8 mouse cellular contexts compared by ENCODE assay signal in genomic region chr11:74898517-74898827, GRCm38 (mm10). TPM values are rescaled to one million over a fixed set of nuclear protein-coding genes. Genes with fewer than 3 reads are reported as not detected.
DNase-seq lines count a peak whose midpoint lies in the region; ATAC-seq and TF ChIP-seq lines count a peak whose summit lies in the region.

No protein-coding gene starts in this region.

- no peaks in the 10 kb centered on the region for H3K9me3 ChIP-seq in heart, embryonic 16.5 days (replicated peaks; ENCODE audit: control insufficient read depth, low read length)
- no peaks in the 10 kb centered on the region for H3K9me3 ChIP-seq in G1E (replicated peaks)
- no peaks in the 10 kb centered on the region for H3K9me3 ChIP-seq in forebrain, postnatal 0 days (ENCODE audit: low read length)

- H3K79me2 ChIP-seq in macrophage (ENCODE audit: inconsistent target) = peaks cover 28% of the 10 kb centered on the region

- H3K4me1 ChIP-seq in heart, embryonic 16.5 days (ENCODE audit: control insufficient read depth, insufficient read depth, low read length) = peaks cover 8% of the 10 kb centered on the region
- peaks cover 58% of the 10 kb centered on the region for H3K4me1 ChIP-seq in G1E (ENCODE audit: insufficient read depth, low read depth, low read length)
- 0 out of 2 replicates have a peak, but pooled peaks cover 13% of the 10 kb centered on the region for H3K4me1 ChIP-seq in forebrain, postnatal 0 days (ENCODE audit: insufficient read depth)

- no peak for TF ChIP-seq CTCF in G1E (IDR thresholded peaks at IDR 0.05; ENCODE audit: low read depth, low read length)
- no peak for TF ChIP-seq CTCF in forebrain, postnatal 0 days (IDR thresholded peaks at IDR 0.05; ENCODE audit: low read depth)

- peaks cover 34% of the 10 kb centered on the region for H3K36me3 ChIP-seq in heart, embryonic 16.5 days (ENCODE audit: control insufficient read depth, insufficient read depth)
- H3K36me3 ChIP-seq in G1E (replicated peaks) = peaks cover 49% of the 10 kb centered on the region
- H3K36me3 ChIP-seq in forebrain, postnatal 0 days (ENCODE audit: insufficient read depth) = peaks cover 39% of the 10 kb centered on the region
- H3K36me3 ChIP-seq in macrophage (ENCODE audit: inconsistent target) = peaks cover 38% of the 10 kb centered on the region

- DNase-seq in heart, postnatal 4 days = no peak
- DNase-seq in G1E (ENCODE audit: low spot score) = no peak
- DNase-seq in forebrain, postnatal 0 days = no peak
- no peak for DNase-seq in right cerebral cortex, postnatal 4 days
- DNase-seq in embryo, embryonic 10.5 days (ENCODE audit: low spot score) = no peak
- no peak for DNase-seq in gastrocnemius, postnatal 36 days

- no peaks in the 10 kb centered on the region for H3K27me3 ChIP-seq in heart, embryonic 16.5 days (ENCODE audit: control insufficient read depth, insufficient read depth, low read length)
- H3K27me3 ChIP-seq in G1E (ENCODE audit: insufficient read depth, low read length) = no peaks in the 10 kb centered on the region
- H3K27me3 ChIP-seq in forebrain, postnatal 0 days (ENCODE audit: insufficient read depth, low read length) = no peaks in the 10 kb centered on the region

- H3K4me3 ChIP-seq in heart, embryonic 16.5 days (ENCODE audit: low read length) = peak overlapping the region; percentile 93
- H3K4me3 ChIP-seq in G1E (ENCODE audit: low read depth, low read length) = peak overlapping the region; percentile 88
- peak overlapping the region; percentile 78 for H3K4me3 ChIP-seq in forebrain, postnatal 0 days (ENCODE audit: low read depth, low read length)
- H3K4me3 ChIP-seq in macrophage (ENCODE audit: inconsistent target) = peak overlapping the region; percentile 99

- WGBS in heart, embryonic 16.5 days = 1% methylated on average over 7 of the region's 7 CpGs
- under 1% methylated on average over 7 of the region's 7 CpGs for WGBS in forebrain, postnatal 0 days
- WGBS in macrophage (ENCODE audit: missing documents) = 0% methylated on average over 7 of the region's 7 CpGs

- H3K27ac ChIP-seq in heart, embryonic 16.5 days (ENCODE audit: low read length) = peak overlapping the region; percentile 88
- H3K27ac ChIP-seq in forebrain, postnatal 0 days (ENCODE audit: low read depth, low read length) = peak overlapping the region; percentile 91
- H3K27ac ChIP-seq in macrophage = peak overlapping the region; percentile 57

- ATAC-seq in heart, embryonic 16.5 days (replicated peaks; ENCODE audit: extremely low read depth, insufficient read depth, low FRiP score) = no peak
- ATAC-seq in G1E (ENCODE audit: extremely low read depth, insufficient number of reproducible peaks, low FRiP score, poor library complexity, severe bottlenecking) = no peak
- ATAC-seq in forebrain, postnatal 0 days = no peak

- intact Hi-C loops in gastrocnemius, postnatal 36 days (cut with DNase I) = no loop called here

- peak overlapping the region; percentile 85 for H3K9ac ChIP-seq in heart, embryonic 16.5 days (ENCODE audit: low read length)
- H3K9ac ChIP-seq in forebrain, postnatal 0 days = peak overlapping the region; percentile 82

- peak overlapping the region; percentile 98 for H3K4me2 ChIP-seq in heart, embryonic 16.5 days (ENCODE audit: low read depth, low read length)
- H3K4me2 ChIP-seq in forebrain, postnatal 0 days (ENCODE audit: low read depth) = peak overlapping the region; percentile 77

RNA-seq across cellular contexts. Expression of gene Tsr1, which starts 0.6 kb away (rescaled TPM):
- 24.7 and 25.2 TPM in 2 replicates for polyA plus RNA-seq in heart, embryonic 16.5 days (2015; fragmentation: Nextera tagmentation; extraction: Ambion mirVana)
- total RNA-seq in heart, postnatal 4 days (2021) = 10 to 100 TPM; 20.0 to 22.6 TPM
- total RNA-seq in G1E (2014; fragmentation: Nextera tagmentation) (41.2 and 58.1 TPM in 2 replicates), G1E (2017) (72.5 and 74.6 TPM in 2 replicates)
- polyA plus RNA-seq in G1E (2012) (34.5 and 38.4 TPM in 2 replicates), macrophage (2018) (10.4 to 45.5 TPM (median 21.3 TPM) in 3 replicates)
- total RNA-seq in forebrain, postnatal 0 days (2014; rRNA removed) = 32.7 and 33.2 TPM in 2 replicates
- polyA plus RNA-seq in forebrain, postnatal 0 days (2015; fragmentation: Nextera tagmentation; extraction: Ambion mirVana) = 23.8 and 25.5 TPM in 2 replicates
- 10 to 100 TPM in 25 of 26 experiments, 1 to 10 TPM in 1; 7.3 to 67.2 (median 25.2) TPM for total RNA-seq in macrophage (2018; cell fraction: chromatin; rRNA removed)
- 10 to 100 TPM in 18 of 26 experiments, 1 to 10 TPM in 8; 7.9 to 17.0 (median 12.2) TPM for total RNA-seq in macrophage (2018; cell fraction: cytosol; rRNA removed)
- total RNA-seq in macrophage (2018; cell fraction: nucleus; rRNA removed) = 10 to 100 TPM in 24 of 26 experiments, 1 to 10 TPM in 2; 9.2 to 46.6 (median 13.8) TPM
- total RNA-seq in gastrocnemius, postnatal 36 days (2021) = 10 to 100 TPM; 16.8 to 25.2 TPM

RNA-seq across cellular contexts. Expression of gene Sgsm2, which starts 1.6 kb away (rescaled TPM):
- polyA plus RNA-seq in heart, embryonic 16.5 days (2015; fragmentation: Nextera tagmentation; extraction: Ambion mirVana) = 4.7 and 4.9 TPM in 2 replicates
- total RNA-seq in heart, postnatal 4 days (2021) = 10 to 100 TPM; 14.6 to 14.9 TPM
- total RNA-seq in G1E (2014; fragmentation: Nextera tagmentation) (7.4 and 9.7 TPM in 2 replicates), G1E (2017) (4.7 and 5.2 TPM in 2 replicates)
- polyA plus RNA-seq in G1E (2012) (10.3 and 10.5 TPM in 2 replicates), macrophage (2018) (3.6 to 3.9 TPM (median 3.8 TPM) in 3 replicates)
- total RNA-seq in forebrain, postnatal 0 days (2014; rRNA removed) = 39.2 and 47.1 TPM in 2 replicates
- polyA plus RNA-seq in forebrain, postnatal 0 days (2015; fragmentation: Nextera tagmentation; extraction: Ambion mirVana) = 13.7 and 18.9 TPM in 2 replicates
- 10 to 100 TPM in 11 of 26 experiments, 1 to 10 TPM in 15; 2.3 to 34.4 (median 8.9) TPM for total RNA-seq in macrophage (2018; cell fraction: chromatin; rRNA removed)
- 1 to 10 TPM in 24 of 26 experiments, under 1 TPM in 2; 0.79 to 5.6 (median 2.7) TPM for total RNA-seq in macrophage (2018; cell fraction: cytosol; rRNA removed)
- 10 to 100 TPM in 8 of 26 experiments, 1 to 10 TPM in 18; 1.1 to 25.0 (median 3.9) TPM for total RNA-seq in macrophage (2018; cell fraction: nucleus; rRNA removed)
- 1 to 10 TPM; 1.4 to 1.9 TPM for total RNA-seq in gastrocnemius, postnatal 36 days (2021)

RNA-seq across cellular contexts. Expression of gene Smg6, which starts 27.2 kb away (rescaled TPM):
- 11.2 and 11.4 TPM in 2 replicates for polyA plus RNA-seq in heart, embryonic 16.5 days (2015; fragmentation: Nextera tagmentation; extraction: Ambion mirVana)
- total RNA-seq in heart, postnatal 4 days (2021) = 10 to 100 TPM; 25.6 to 25.7 TPM
- total RNA-seq in G1E (2014; fragmentation: Nextera tagmentation) = 42.1 and 54.4 TPM in 2 replicates
- total RNA-seq in G1E (2017) = 15.2 and 17.4 TPM in 2 replicates
- polyA plus RNA-seq in G1E (2012) = 51.7 and 54.3 TPM in 2 replicates
- total RNA-seq in forebrain, postnatal 0 days (2014; rRNA removed) = 21.8 and 25.8 TPM in 2 replicates
- polyA plus RNA-seq in forebrain, postnatal 0 days (2015; fragmentation: Nextera tagmentation; extraction: Ambion mirVana) = 7.8 and 9.6 TPM in 2 replicates
- total RNA-seq in macrophage (2018; cell fraction: chromatin; rRNA removed) = 100 to 1,000 TPM in 9 of 26 experiments, 10 to 100 TPM in 17; 35.8 to 143 (median 76.5) TPM
- total RNA-seq in macrophage (2018; cell fraction: cytosol; rRNA removed) = 10 to 100 TPM in 16 of 26 experiments, 1 to 10 TPM in 10; 6.3 to 15.5 (median 10.5) TPM
- 10 to 100 TPM; 15.6 to 86.5 (median 33.3) TPM for total RNA-seq in macrophage (2018; cell fraction: nucleus; rRNA removed)
- 9.2 to 19.0 TPM (median 10.1 TPM) in 3 replicates for polyA plus RNA-seq in macrophage (2018)
- total RNA-seq in gastrocnemius, postnatal 36 days (2021) = 10 to 100 TPM in 1 of 2 experiments, 1 to 10 TPM in 1; 8.4 to 11.4 TPM

RNA-seq across cellular contexts. Expression of gene Srr, which starts 27.3 kb away (rescaled TPM):
- polyA plus RNA-seq in heart, embryonic 16.5 days (2015; fragmentation: Nextera tagmentation; extraction: Ambion mirVana) = 20.3 and 22.2 TPM in 2 replicates
- 10 to 100 TPM; 29.4 to 30.4 TPM for total RNA-seq in heart, postnatal 4 days (2021)
- total RNA-seq in G1E (2014; fragmentation: Nextera tagmentation) = 24.7 and 27.3 TPM in 2 replicates
- 4.4 and 6.0 TPM in 2 replicates for total RNA-seq in G1E (2017)
- 2.8 and 3.0 TPM in 2 replicates for polyA plus RNA-seq in G1E (2012)
- 40.2 and 46.5 TPM in 2 replicates for total RNA-seq in forebrain, postnatal 0 days (2014; rRNA removed)
- 40.1 and 45.8 TPM in 2 replicates for polyA plus RNA-seq in forebrain, postnatal 0 days (2015; fragmentation: Nextera tagmentation; extraction: Ambion mirVana)
- total RNA-seq in macrophage (2018; cell fraction: chromatin; rRNA removed) = 10 to 100 TPM in 10 of 26 experiments, 1 to 10 TPM in 16; 1.3 to 15.1 (median 8.4) TPM
- 10 to 100 TPM in 22 of 26 experiments, 1 to 10 TPM in 4; 7.1 to 16.2 (median 11.9) TPM for total RNA-seq in macrophage (2018; cell fraction: cytosol; rRNA removed)
- 10 to 100 TPM in 11 of 26 experiments, 1 to 10 TPM in 15; 1.8 to 20.5 (median 8.6) TPM for total RNA-seq in macrophage (2018; cell fraction: nucleus; rRNA removed)
- 7.6 to 19.2 TPM (median 9.3 TPM) in 3 replicates for polyA plus RNA-seq in macrophage (2018)
- total RNA-seq in gastrocnemius, postnatal 36 days (2021) = 10 to 100 TPM; 18.6 to 18.9 TPM
